Comparison of ENCODE assay signal across 8 mouse cellular contexts in genomic region chr7:58399145-58399604, GRCm38 (mm10).
A peak's percentile ranks its signal among the peaks of the same experiment; 100 is the strongest.
DNase-seq lines count a peak whose midpoint lies in the region; TF ChIP-seq lines count a peak whose summit lies in the region.

No protein-coding gene starts in this region.

- WGBS in macrophage (ENCODE audit: missing documents): under 1% methylated on average over 21 of the region's 21 CpGs

- peak overlapping the region; percentile 99 for H3K27ac ChIP-seq in left cerebral cortex, adult 2 months
- peak overlapping the region; percentile 21; the same call in 1 of the 2 replicates for H3K27ac ChIP-seq in macrophage

- no peak for TF ChIP-seq CTCF in left cerebral cortex, adult 2 months (IDR thresholded peaks at IDR 0.05)

- H3K79me2 ChIP-seq in macrophage (ENCODE audit: inconsistent target): no peaks in the 10 kb centered on the region

- H3K36me3 ChIP-seq in macrophage (ENCODE audit: inconsistent target): no peaks in the 10 kb centered on the region

- intact Hi-C loops in left cerebral cortex, adult 2 months (cut with DNase I): loop anchor here (2.0 to 10.0 kb wide), 5 partner anchors 154 to 884 kb away; partner anchors contain the start of genes Gabra5 and Ube3a

- H3K4me3 ChIP-seq in left cerebral cortex, adult 2 months: peak overlapping the region; percentile 55
- peak overlapping the region; percentile 51 for H3K4me3 ChIP-seq in macrophage (ENCODE audit: inconsistent target)

- DNase-seq in adrenal gland, adult 18-20 months (ENCODE audit: low spot score in 2 of 2): peak; percentile 88 to 99
- DNase-seq in embryo, embryonic 10.5 days (ENCODE audit: low spot score): peak; percentile 98
- DNase-seq in gastrocnemius, postnatal 10 days: peak; percentile 86
- peak; percentile 96 for DNase-seq in hindlimb bud, embryonic 11.5 days (ENCODE audit: extremely low spot score, low read depth, low spot score)
- peak; percentile 95 for DNase-seq in left cerebral cortex, adult 2 months (ENCODE audit: extremely low spot score in 1 of 2, low spot score in 2 of 2)
- peak; percentile 95 for DNase-seq in retina, postnatal 7 days (ENCODE audit: low read depth, low spot score)
- DNase-seq in urinary bladder, adult 18-20 months (ENCODE audit: low spot score in 2 of 2): peak; percentile 88 to 93

Comparison
In these comparisons a context has a peak if more than half of its experiments do, and no peak if none do; other contexts are left out.
1. Peak in every context shown above with its lines: DNase-seq, H3K4me3 ChIP-seq and H3K27ac ChIP-seq.